ENCODE assay signal across 16 mouse cellular contexts in the genomic region with DNA sequence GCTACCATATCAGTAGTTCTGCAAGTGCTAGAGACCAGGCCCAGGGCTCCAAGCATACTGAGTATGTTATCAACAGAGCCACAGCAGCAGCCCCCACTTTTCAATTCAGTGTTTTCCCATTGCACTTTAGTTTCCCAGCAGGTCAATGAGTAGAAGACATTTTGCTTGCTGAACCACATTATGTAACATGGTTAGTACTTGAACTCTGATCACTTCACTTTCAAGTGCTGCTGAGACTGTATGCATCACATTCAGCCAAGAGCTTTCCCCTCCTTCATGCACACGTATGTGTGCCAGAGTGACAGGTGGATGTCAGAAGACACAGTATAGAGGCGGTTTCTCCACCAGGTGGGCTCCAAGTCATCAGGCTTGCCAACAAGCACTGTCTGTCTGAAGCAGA.
"Had no signal": no experiment of that assay in that cellular context is flagged by ENCODE, and none has a peak within 500 bp of the region (broad histone marks: within the 10 kb centered on the region; RNA-seq: fewer than 3 reads in every experiment).

No protein-coding gene starts in this region.

- H3K9me3 ChIP-seq: liver, embryonic 13.5 days; liver, embryonic 15.5 days; megakaryocyte, embryonic 14.5 days; midbrain, embryonic 13.5 days; midbrain, embryonic 15.5 days; neural tube, embryonic 12.5 days; stomach, embryonic 15.5 days had no signal

- DNase-seq: liver, embryonic 13.5 days; liver, postnatal 0 days; lung, embryonic 14.5 days; right cerebral cortex, postnatal 14 days; thymus, adult 2 months; thymus, postnatal 25 days; thymus, postnatal 4 days had no signal

- H3K4me3 ChIP-seq: liver, embryonic 13.5 days; liver, embryonic 15.5 days; megakaryocyte, embryonic 14.5 days; midbrain, embryonic 13.5 days; midbrain, embryonic 15.5 days; neural tube, embryonic 12.5 days; stomach, embryonic 15.5 days had no signal

- H3K27me3 ChIP-seq: liver, embryonic 13.5 days; liver, embryonic 15.5 days; megakaryocyte, embryonic 14.5 days; midbrain, embryonic 13.5 days; midbrain, embryonic 15.5 days; neural tube, embryonic 12.5 days; stomach, embryonic 15.5 days had no signal

- H3K27ac ChIP-seq: liver, embryonic 13.5 days; liver, embryonic 15.5 days; macrophage; midbrain, embryonic 13.5 days; midbrain, embryonic 15.5 days; neural tube, embryonic 12.5 days; stomach, embryonic 15.5 days; stomach, postnatal 0 days had no signal

- H3K4me2 ChIP-seq: liver, embryonic 13.5 days; liver, embryonic 15.5 days; lung, embryonic 14.5 days; midbrain, embryonic 11.5 days; midbrain, embryonic 13.5 days; midbrain, embryonic 15.5 days; neural tube, embryonic 12.5 days; stomach, embryonic 15.5 days had no signal

- ATAC-seq: liver, postnatal 0 days; midbrain, embryonic 13.5 days; midbrain, embryonic 15.5 days had no signal

- H3K9ac ChIP-seq: liver, embryonic 13.5 days; liver, embryonic 15.5 days; liver, postnatal 0 days; lung, embryonic 14.5 days; midbrain, embryonic 13.5 days; midbrain, embryonic 15.5 days; neural tube, embryonic 12.5 days; stomach, embryonic 15.5 days had no signal
